Mouse (Mus musculus) heart, adult 8-10 months (tissue): ENCODE measurements around the gene Sec16b. TPM values are rescaled to one million over a fixed set of nuclear protein-coding genes. Genes with fewer than 3 reads are reported as not detected.

ENCODE experiments used
- DNase-seq: peaks from one replicate; pipeline ENCODE4 v3.0.0; 2022; ENCODE audit warnings: low spot score
- total RNA-seq, 4 experiments: library from RNA; stranded (reverse); gene quantifications; 2 replicates each; pipeline ENCODE4 v1.2.4; 2022

The Sec16b gene
- total RNA-seq, 4 experiments from 2014 or later: 0.82 to 1.9 (median 0.86) TPM

DNA sequence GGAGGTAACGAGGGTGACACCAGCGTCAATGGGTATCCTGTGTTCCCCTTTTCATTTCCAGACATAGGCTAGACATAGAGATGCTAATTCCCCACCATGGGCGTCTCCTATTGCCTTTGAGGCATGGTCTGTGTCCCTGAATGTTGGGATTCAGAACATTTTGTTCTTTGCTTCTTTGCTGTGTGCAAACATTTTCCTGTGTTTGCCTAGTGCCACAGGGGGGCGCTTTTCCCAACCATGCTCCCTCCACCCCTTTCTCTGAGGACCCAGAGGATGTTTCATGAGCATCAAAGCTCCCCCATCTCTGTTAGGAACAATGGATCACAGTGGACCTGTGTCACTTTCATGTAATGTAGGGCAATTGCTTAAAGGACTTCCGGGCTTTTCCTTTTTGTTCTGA lies 51.6 kb downstream of the Sec16b start:
- DNase-seq: no peak

DNA sequence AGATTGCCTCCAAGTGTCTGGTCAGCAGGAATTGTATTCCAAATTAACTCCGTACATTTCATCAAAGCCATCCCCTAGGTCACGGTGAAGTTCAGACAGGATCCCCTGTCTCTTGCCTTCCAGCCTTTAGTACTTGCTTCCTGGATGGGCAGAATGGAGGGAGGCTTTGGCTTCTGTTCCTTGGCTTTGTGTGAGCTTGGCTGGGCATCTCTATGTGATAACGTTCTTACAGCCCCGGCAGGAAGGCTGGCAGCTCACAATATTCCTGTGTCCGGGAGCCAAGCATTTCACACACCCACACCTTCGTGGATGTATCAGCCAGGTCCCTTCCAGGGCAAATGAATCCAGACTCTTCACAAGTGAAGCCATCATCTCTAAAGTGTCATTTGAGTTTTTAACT lies 53.5 kb downstream of the Sec16b start:
- DNase-seq: no peak

GRCm38 (mm10) chr1:157560654-157561386 lies 54.3 kb downstream of the Sec16b start:
- DNase-seq: no peak

- DNase-seq: no peak
Measured at GRCm38 (mm10) chr1:157567819-157568218, 61.3 kb downstream of the Sec16b start.

- peak; percentile 44 for DNase-seq
Measured at GRCm38 (mm10) chr1:157569263-157570090, 62.9 kb downstream of the Sec16b start.

DNA sequence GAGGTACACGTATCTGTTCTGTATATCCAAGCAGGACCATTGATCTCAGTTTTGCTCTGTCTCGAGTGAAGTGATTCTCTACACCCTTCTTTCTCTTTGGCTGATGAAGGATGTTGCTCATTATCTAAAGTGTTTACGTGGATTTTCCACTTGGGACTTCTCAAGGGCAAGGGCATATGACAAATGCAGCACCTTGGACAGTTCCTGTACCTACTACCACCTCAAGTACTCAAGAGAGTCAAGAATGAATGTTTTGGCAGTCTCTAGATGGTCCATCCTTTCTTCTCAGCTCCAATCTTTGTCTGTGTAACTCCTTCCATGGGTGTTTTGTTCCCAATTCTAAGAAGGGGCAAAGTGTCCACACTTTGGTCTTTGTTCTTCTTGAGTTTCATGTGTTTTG lies 68.8 kb downstream of the Sec16b start:
- DNase-seq: no peak

- no peak for DNase-seq
Measured at GRCm38 (mm10) chr1:157578336-157578735, 71.8 kb downstream of the Sec16b start.

- DNase-seq: no peak
Measured at GRCm38 (mm10) chr1:157586556-157586955, 80.0 kb downstream of the Sec16b start.

DNA sequence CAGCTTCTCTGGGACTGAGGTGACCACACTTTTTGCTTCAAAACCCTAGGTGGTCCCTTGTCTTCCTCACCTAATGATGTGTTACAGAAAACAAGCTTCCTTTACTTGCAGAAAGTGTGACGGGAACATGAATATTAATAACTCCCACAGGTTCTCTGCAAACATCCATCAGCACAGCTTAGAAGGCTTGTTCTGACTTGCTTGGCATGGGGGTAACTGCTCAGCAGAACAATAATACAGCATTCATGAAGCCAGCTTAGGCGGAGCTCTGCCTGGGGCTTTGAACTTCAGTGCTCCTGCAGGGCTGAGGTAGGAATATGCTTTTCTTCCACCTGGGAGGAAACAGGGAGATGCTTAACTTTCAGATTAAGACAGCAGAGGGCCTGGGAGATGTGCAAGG lies 85.5 kb downstream of the Sec16b start:
- DNase-seq: no peak

DNA sequence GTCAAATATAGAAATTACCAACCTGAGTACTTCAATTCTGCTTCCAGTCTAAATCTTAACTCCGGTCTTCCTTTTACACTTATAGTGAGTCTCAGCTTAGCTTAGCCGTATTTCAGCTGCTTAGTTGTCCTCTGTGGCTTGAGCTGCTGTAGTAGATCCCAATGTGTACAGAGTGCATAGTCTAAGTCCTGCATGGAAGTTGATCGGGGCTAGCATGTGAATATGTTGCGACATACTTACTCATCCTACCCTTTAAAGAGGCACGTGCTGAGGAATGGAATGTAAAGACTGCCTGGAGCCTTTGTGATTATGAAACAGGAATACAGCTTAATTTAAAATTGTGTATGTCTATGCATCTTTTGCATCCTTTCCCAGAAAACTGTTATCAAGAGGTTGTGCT lies 88.0 kb downstream of the Sec16b start:
- DNase-seq: no peak

GRCm38 (mm10) chr1:157595165-157595564 lies 88.6 kb downstream of the Sec16b start:
- DNase-seq: no peak

- no peak for DNase-seq
Measured at GRCm38 (mm10) chr1:157604513-157604912, 98.0 kb downstream of the Sec16b start.

Other genes starting within 250 kb of the Sec16b start
- gene Rasal2, start 94.1 kb upstream of the Sec16b start, total RNA-seq: 10 to 100 TPM; 20.2 to 26.5 (median 21.6) TPM
- gene Cryzl2, start 48.2 kb upstream of the Sec16b start, total RNA-seq: 10 to 100 TPM in 3 of 4 experiments, 1 to 10 TPM in 1; 9.6 to 11.9 (median 10.7) TPM